Mouse (Mus musculus) heart, adult 18-20 months (tissue): ENCODE measurements around the gene Knstrn. TPM values are rescaled to one million over a fixed set of nuclear protein-coding genes. Genes with fewer than 3 reads are reported as not detected.
A peak's percentile ranks its signal among the peaks of the same experiment; 100 is the strongest.

Experiments used
- DNase-seq, 2 experiments: peaks; one replicate each; pipeline ENCODE4 v3.0.0; 2021 to 2022; ENCODE audit warnings: mixed read lengths in 1 of 2
- total RNA-seq, 2 experiments: library from RNA; stranded (reverse); gene quantifications; 2 replicates each; pipeline ENCODE4 v1.2.3; 2021

Gene Knstrn
- total RNA-seq, 2 experiments from 2014 or later, result 0.85 to 1.6 TPM

DNA sequence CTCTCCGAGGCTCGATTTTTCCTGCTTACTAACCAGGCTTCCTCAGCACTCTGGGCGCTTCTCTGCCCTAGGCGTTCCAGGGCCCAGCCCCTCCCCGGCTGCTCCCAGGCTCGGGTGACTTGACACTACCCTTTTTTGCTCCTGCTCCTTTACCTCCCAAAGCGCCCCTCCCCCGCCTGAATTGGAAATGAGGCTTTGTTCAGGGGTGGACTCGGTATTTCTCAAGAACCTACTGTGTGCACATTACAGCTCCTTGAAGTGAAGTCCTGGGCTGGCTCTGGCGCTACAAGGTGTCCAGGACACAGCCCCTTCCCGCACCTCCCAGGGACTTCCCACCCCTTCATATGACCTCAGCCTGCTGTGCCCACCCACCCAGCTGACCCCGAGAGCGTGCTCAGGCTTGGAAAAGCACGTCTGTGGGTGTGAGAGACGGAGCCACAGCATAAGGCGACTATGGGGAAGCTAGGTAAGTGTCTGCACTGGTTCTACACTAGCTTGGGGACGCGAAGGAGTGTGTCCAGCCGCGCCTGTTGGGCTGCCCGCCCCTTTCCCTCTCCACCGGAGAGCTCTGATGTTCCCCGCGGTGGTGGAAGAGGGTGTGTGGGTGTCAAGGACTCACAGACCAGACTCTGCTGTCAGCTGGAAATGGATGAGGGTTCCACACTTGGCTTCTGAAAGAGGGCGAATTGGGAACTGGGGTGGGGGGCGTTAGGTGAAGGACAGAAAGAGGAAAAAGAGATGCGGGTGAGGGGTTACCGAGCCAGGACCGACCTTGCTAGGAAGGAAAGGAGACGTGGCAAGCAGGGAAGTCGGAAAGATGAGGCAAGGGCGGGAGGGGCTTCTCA lies 86.4 kb downstream of the Knstrn start, which contains the start of gene Bahd1:
TSS of gene Bahd1 (plus strand) at position 397 of the 845 bp plus-strand sequence.
- peak; percentile 37 to 55 for DNase-seq

DNA sequence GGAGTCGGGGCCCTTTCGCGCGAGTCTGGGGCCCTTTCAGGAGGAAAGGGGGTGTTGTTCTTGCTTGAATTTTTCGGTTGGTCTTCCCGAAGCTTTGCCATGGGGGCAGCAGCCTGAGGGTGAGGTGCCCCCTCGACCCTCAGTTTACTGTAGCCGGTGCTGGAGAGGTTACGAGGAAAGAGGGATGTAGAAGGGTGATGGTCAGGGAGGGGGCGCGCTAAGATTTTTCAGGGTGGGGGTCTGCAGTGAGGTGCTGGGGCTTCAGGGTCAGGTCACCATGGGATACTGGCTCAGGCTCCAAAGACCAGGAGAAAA lies 87.0 kb downstream of the Knstrn start:
- no peak for DNase-seq

- peak; percentile 96 to 99 for DNase-seq
Observed at GRCm38 (mm10) chr2:118901175-118902031, 87.6 kb downstream of the Knstrn start.

- DNase-seq, result peak; percentile 58 to 67
Observed at GRCm38 (mm10) chr2:118902051-118903025, 88.5 kb downstream of the Knstrn start.

GRCm38 (mm10) chr2:118903333-118903741 lies 89.5 kb downstream of the Knstrn start:
- DNase-seq, result peak; percentile 42 to 59

Other genes starting within 250 kb of the Knstrn start
- gene Bub1b, start 215.8 kb upstream of the Knstrn start, total RNA-seq, result 1 to 10 TPM in 1 of 2 experiments, under 1 TPM in 1; 0.82 to 1.8 TPM
- gene Pak6, start 150.7 kb upstream of the Knstrn start, total RNA-seq, result 1 to 10 TPM; 9.0 to 9.3 TPM
- 1 to 10 TPM; 1.1 to 1.3 TPM for gene Ankrd63, start 110.0 kb upstream of the Knstrn start, total RNA-seq
- 1 to 10 TPM; 1.4 to 2.6 TPM for gene Plcb2, start 85.6 kb upstream of the Knstrn start, total RNA-seq
- gene Inafm2, start 68.2 kb upstream of the Knstrn start, total RNA-seq, result 10 to 100 TPM; 31.3 to 35.1 TPM
- gene Ccdc9b, start 51.3 kb upstream of the Knstrn start, total RNA-seq, result 10 to 100 TPM; 20.8 to 25.7 TPM
- not detected for gene Phgr1, start 41.2 kb upstream of the Knstrn start, total RNA-seq
- gene Disp2, start 34.3 kb upstream of the Knstrn start, total RNA-seq, result under 1 TPM in 1 of 2 experiments, not detected in 1; 0.07 TPM
- 100 to 1,000 TPM; 410 to 473 TPM for gene Ivd, start 48.0 kb downstream of the Knstrn start, total RNA-seq
- gene Bahd1, start 86.4 kb downstream of the Knstrn start, total RNA-seq, result 10 to 100 TPM; 17.5 to 18.6 TPM
- gene Chst14, start 112.5 kb downstream of the Knstrn start, total RNA-seq, result 1 to 10 TPM; 6.9 to 7.9 TPM
- gene Ccdc32, start 215.4 kb downstream of the Knstrn start, total RNA-seq, result 10 to 100 TPM; 10.3 to 12.1 TPM
- gene Rpusd2, start 220.8 kb downstream of the Knstrn start, total RNA-seq, result 1 to 10 TPM; 4.5 to 4.8 TPM
- under 1 TPM; 0.30 to 0.80 TPM for gene Knl1, start 233.1 kb downstream of the Knstrn start, total RNA-seq